Mouse (Mus musculus) midbrain, embryonic 16.5 days (tissue): ENCODE measurements around the gene Six3. TPM values are rescaled to one million over a fixed set of nuclear protein-coding genes. Genes with fewer than 3 reads are reported as not detected.

ENCODE experiments used
- ATAC-seq: fragments of 200-750 bp; cut with Nextera tagmentation; 2 replicates; pipeline ENCODE4 v1.8.0; 2017; ENCODE audit warnings: moderate TSS enrichment
- H3K27ac ChIP-seq: fragments of 300-500 bp; sonication (generic); 2 replicates; pipeline ENCODE4 v1.5.1; 2014; ENCODE audit warnings: mild to moderate bottlenecking, low read length, mixed read lengths
- H3K27me3 ChIP-seq: fragments of 300-500 bp; sonication (generic); 2 replicates; pipeline ENCODE4 v1.6.1; 2014; ENCODE audit warnings: low read depth, low read length, mixed read lengths; ENCODE audit not compliant: control insufficient read depth, insufficient read depth
- H3K36me3 ChIP-seq: fragments of 300-500 bp; sonication (generic); 2 replicates; pipeline ENCODE4 v1.6.1; 2014; ENCODE audit warnings: mild to moderate bottlenecking, low read length, moderate library complexity, mixed read lengths; ENCODE audit not compliant: control insufficient read depth, insufficient read depth
- H3K4me1 ChIP-seq: fragments of 300-500 bp; sonication (generic); 2 replicates; pipeline ENCODE4 v1.6.1; 2014; ENCODE audit warnings: mild to moderate bottlenecking, low read length, mixed read lengths; ENCODE audit not compliant: control insufficient read depth, insufficient read depth
- H3K4me2 ChIP-seq: fragments of 300-500 bp; sonication (generic); 2 replicates; pipeline ENCODE4 v1.6.1; 2014; ENCODE audit warnings: mild to moderate bottlenecking, low read length, mixed read lengths
- H3K4me3 ChIP-seq: fragments of 300-500 bp; sonication (generic); 2 replicates; pipeline ENCODE4 v1.5.1; 2014; ENCODE audit warnings: low read depth, mild to moderate bottlenecking, low read length, moderate library complexity, mixed read lengths
- H3K9ac ChIP-seq: fragments of 300-500 bp; sonication (generic); 2 replicates; pipeline ENCODE4 v1.6.1; 2014; ENCODE audit warnings: low read depth, low read length, mixed read lengths
- H3K9me3 ChIP-seq: fragments of 300-500 bp; sonication (generic); replicated peaks from 2 replicates; pipeline ENCODE4 v1.6.1; 2014; ENCODE audit warnings: mild to moderate bottlenecking, low read length, mixed read lengths; ENCODE audit not compliant: control insufficient read depth, poor library complexity, severe bottlenecking
- WGBS: fragments of 180-500 bp; shearing (Covaris S2); extraction: QIAGEN DNeasy Blood & Tissue Kit; methylation state at CpG from one replicate; pipeline ENCODE4 v1.1.7; 2014; 5-methylcytosine and 5-hydroxymethylcytosine counted together
- polyA plus RNA-seq: library from polyadenylated mRNA; unstranded; fragments of >200 nt; fragmentation: Nextera tagmentation; extraction: Ambion mirVana; gene quantifications from 2 replicates; pipeline ENCODE4 v1.2.1, GENCODE M21; 2015

Six3 gene
- polyA plus RNA-seq, 1 experiment from 2014 or later: 19.1 TPM

GRCm38 (mm10) chr17:85609621-85610392, 3.6 kb upstream of the Six3 start:
- Histone ChIP-seq H3K9me3 (no peaks in the 10 kb centered on the region), H3K36me3 (no peaks in the 10 kb centered on the region), H3K4me2 (peak overlapping the region; percentile 12), H3K4me1 (0 out of 2 replicates have a peak, but pooled peaks cover 2% of the 10 kb centered on the region), H3K4me3 (peak overlapping the region; percentile 1; the same call in 1 of the 2 replicates), H3K9ac (no peak overlapping the region), H3K27ac (peak overlapping the region; percentile 64; the same call in 1 of the 2 replicates), H3K27me3 (peaks cover 77% of the 10 kb centered on the region)
- whole genome bisulfite sequencing: 10% methylated on average over 13 of the region's 13 CpGs
- ATAC-seq: no peak

DNA sequence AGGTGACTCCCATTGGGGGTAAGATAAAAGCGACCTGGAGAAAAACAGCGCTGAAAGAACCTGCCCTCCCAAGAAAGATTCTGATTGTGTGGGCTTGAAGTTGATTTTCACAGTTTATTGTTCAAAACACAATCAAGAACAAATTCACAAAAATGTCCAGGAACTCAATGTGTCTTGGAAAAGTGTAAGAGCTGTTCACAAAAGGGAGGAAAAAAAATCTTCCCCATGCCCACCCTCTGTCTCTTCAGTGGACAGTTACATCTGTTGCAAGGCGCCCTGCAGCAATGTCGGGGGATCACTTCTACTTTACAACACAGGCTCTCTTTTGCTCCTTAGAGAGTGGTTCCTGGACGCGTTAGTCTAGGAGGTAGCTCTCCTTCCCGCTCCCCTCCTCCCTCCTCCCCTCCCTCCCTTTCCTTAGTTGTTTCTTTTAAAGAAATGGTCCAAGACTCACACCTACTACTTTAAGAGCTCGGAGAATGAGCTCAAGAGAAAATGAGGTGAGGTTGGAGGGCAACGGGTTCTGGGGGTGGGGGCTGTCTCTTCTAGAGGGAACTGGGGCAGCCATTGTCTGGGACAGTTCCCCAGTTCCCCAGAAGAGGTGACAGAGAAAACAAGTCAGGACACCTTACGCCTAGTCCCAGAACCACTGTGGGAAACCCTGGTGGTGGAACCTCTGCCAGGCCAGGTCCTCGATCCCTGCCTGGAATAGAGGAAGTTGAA, 2.9 kb upstream of the Six3 start:
- 0 out of 2 replicates have a peak, but pooled peaks cover 3% of the 10 kb centered on the region for H3K4me1 ChIP-seq
- peaks cover 77% of the 10 kb centered on the region for H3K27me3 ChIP-seq
- peak overlapping the region; percentile 64; the same call in 1 of the 2 replicates for H3K27ac ChIP-seq
- H3K4me2 ChIP-seq: peak overlapping the region; percentile 23; the same call in 1 of the 2 replicates
- no peaks in the 10 kb centered on the region for H3K36me3 ChIP-seq
- no peak overlapping the region for H3K9ac ChIP-seq
- no peaks in the 10 kb centered on the region for H3K9me3 ChIP-seq
- no peak for ATAC-seq
- WGBS: 16% methylated on average over 11 of the region's 11 CpGs
- peak overlapping the region; percentile 1; the same call in 1 of the 2 replicates for H3K4me3 ChIP-seq

DNA sequence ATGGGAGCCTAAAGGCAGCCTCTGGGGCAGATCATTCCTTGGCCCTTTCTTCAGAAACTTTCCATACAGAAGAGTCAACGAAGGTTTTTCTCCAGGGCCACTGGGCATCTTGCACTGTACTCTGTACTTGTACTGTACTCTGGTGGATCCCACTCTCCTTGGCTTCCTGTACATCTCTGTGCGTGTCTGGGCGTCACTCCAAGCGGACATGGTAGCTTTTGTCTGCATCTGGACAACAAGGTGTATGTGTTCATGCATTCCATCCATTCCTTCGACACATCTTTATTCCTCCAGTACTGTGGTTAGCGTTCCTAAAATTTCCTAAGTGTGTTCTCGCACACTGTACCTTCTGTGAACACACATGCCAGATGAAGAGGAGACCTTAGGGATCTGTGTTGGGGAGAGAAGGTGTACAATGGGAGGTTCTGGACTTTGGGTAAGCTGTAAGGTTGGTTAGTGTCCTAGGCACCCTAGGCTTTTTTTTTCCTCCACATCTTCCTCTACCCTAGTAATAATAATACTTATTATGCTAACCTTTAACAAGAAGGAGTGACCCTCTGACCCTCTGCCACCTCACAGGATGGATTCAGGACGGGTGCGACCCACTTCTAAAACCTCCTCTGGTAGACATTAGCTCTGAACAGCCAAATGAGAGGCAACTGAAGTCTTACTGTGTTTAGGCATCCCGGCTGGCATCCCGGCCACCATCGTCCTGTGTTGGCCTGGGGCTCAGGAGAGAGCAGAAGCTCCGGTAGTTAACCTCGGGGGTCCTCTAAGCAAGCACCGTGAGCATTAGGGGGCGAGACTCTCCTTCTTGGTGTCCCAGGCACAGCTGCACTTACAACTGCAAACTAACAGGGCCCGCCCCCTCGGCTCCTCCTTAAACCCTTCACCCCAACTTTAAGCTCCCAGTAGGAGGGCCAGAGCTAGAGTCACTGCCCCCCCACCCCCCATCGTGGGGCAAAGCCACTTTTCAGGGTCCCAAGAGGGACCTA, 1.6 kb upstream of the Six3 start:
- 13% methylated on average over 19 of the region's 19 CpGs for WGBS
- no peaks in the 10 kb centered on the region for H3K36me3 ChIP-seq
- no peaks in the 10 kb centered on the region for H3K9me3 ChIP-seq
- peak overlapping the region; percentile 24 for H3K4me3 ChIP-seq
- H3K4me1 ChIP-seq: 0 out of 2 replicates have a peak, but pooled peaks cover 3% of the 10 kb centered on the region
- no peak for ATAC-seq
- peak overlapping the region; percentile 71 for H3K27ac ChIP-seq
- H3K4me2 ChIP-seq: peak overlapping the region; percentile 30
- peaks cover 82% of the 10 kb centered on the region for H3K27me3 ChIP-seq
- H3K9ac ChIP-seq: peak overlapping the region; percentile 32; the same call in 1 of the 2 replicates

DNA sequence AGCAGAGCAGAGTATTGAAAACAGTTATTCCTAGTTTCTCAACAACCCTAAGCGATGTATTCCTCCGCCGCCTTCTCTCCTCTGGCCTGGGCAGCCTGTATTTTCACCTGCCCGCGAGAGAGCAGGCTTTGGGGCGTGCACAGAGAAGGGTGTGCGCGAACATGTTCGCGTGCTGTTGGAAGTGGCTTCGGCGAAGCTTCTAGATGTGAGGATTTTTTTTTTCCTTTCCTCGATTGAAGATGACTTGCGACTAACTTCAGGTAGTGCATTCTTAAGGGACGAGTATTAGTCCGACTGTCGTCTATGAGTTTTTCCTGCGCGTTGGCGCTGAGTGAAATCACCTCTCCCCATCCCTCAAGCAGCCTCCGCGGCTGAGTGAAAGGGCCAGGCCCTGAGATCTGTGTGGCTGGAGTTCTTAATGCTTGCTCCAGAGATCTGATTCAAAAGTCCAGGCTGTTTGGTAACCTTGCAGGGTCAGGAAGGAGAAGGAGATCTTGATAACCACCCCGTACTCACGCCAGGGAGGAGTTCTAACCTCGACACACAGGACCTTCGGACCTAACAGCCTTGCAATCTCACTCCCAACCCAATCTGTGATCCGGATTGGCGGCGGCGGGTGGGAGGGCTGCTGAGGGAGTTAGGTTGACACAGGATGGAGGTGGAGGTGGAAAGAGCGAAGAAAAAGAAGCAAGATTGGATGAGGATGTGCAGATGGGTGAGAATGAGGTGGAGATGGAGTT, 712 bp upstream of the Six3 start:
- Histone ChIP-seq H3K36me3 (no peaks in the 10 kb centered on the region), H3K4me2 (peak overlapping the region; percentile 30), H3K27ac (peak overlapping the region; percentile 71), H3K4me1 (0 out of 2 replicates have a peak, but pooled peaks cover 3% of the 10 kb centered on the region), H3K4me3 (peak overlapping the region; percentile 24), H3K27me3 (peaks cover 86% of the 10 kb centered on the region), H3K9me3 (no peaks in the 10 kb centered on the region), H3K9ac (no peak overlapping the region)
- 2% methylated on average over 31 of the region's 31 CpGs for WGBS
- no peak for ATAC-seq

GRCm38 (mm10) chr17:85614011-85614721, 758 bp downstream of the Six3 start:
- Histone ChIP-seq H3K27me3 (peaks cover 87% of the 10 kb centered on the region), H3K4me1 (peaks cover 3% of the 10 kb centered on the region; the same call in 1 of the 2 replicates), H3K27ac (peak overlapping the region; percentile 71), H3K4me3 (peak overlapping the region; percentile 24), H3K9me3 (no peaks in the 10 kb centered on the region), H3K9ac (peak overlapping the region; percentile 49), H3K4me2 (peak overlapping the region; percentile 54), H3K36me3 (no peaks in the 10 kb centered on the region)
- 1% methylated on average over 28 of the region's 30 CpGs for WGBS
- no peak for ATAC-seq

DNA sequence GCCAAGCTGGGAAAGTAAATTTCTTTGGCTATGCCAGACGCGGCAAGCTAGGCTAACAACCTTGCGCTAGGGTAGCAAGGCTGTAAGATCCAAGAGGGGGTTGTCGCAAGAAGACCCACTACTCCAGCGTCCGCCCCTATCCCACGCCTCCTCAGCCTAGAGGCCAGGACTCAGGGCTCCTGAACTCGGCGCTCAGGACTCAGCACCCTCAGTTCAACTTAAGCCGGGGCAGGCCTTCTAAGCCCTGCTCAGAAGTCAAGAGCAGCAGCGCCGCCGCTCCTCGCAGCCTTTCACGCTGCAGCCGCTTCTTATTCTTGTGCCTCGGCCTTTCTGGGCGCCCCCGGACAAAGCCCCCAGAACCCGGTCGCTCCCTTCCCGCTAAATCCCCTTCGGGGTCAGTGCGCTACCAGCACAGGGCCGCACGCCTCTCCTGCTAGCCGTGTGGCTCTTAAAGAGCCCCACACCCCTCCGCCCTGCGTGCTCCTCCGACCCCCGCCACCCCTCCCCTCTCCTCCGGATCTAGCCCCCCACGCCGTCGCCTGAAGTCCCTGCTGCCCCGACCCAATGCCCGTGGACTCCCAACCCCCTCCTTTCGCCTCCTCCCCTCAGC, 1.4 kb downstream of the Six3 start:
- peak overlapping the region; percentile 71 for H3K27ac ChIP-seq
- H3K9me3 ChIP-seq: no peaks in the 10 kb centered on the region
- under 1% methylated on average over 38 of the region's 38 CpGs for WGBS
- peak overlapping the region; percentile 49 for H3K9ac ChIP-seq
- H3K4me1 ChIP-seq: peaks cover 3% of the 10 kb centered on the region; the same call in 1 of the 2 replicates
- peaks cover 88% of the 10 kb centered on the region for H3K27me3 ChIP-seq
- H3K4me2 ChIP-seq: peak overlapping the region; percentile 54
- ATAC-seq: no peak
- H3K36me3 ChIP-seq: no peaks in the 10 kb centered on the region
- H3K4me3 ChIP-seq: peak overlapping the region; percentile 24

DNA sequence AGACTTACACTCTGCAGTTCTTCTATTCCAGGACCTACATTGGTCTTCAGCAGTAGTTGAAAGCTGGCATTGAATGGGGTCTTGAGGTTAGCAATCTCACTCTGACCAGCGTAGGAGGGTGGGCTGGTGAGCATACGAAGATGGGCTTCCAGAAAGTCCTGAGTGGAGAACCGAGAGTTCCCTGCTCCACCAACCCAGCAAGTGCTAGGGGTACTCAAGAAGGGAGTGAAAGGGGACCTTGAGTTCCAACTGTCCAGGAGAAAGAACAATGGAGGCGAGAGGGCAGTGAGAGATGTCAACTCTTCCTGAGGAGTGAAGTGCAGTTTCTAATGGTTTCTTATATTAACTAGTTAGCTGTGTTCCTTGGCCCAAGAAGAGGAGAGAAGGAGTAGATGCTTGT, 2.2 kb downstream of the Six3 start:
- H3K9me3 ChIP-seq: no peaks in the 10 kb centered on the region
- WGBS: 8% methylated on average over 4 of the region's 4 CpGs
- no peak overlapping the region; the same call in 1 of the 2 replicates for H3K9ac ChIP-seq
- H3K4me3 ChIP-seq: peak overlapping the region; percentile 24
- H3K27me3 ChIP-seq: peaks cover 86% of the 10 kb centered on the region
- no peaks in the 10 kb centered on the region for H3K36me3 ChIP-seq
- H3K4me1 ChIP-seq: peaks cover 3% of the 10 kb centered on the region; the same call in 1 of the 2 replicates
- peak overlapping the region; percentile 71 for H3K27ac ChIP-seq
- ATAC-seq: no peak
- peak overlapping the region; percentile 54 for H3K4me2 ChIP-seq
